Mouse (Mus musculus) T-helper 2 cell (primary cell): ENCODE data around the gene Coro2b.

Source experiments
- in situ Hi-C: fragments of 300-600 bp; cut with MboI, MseI; formaldehyde crosslinking; loops from one replicate; pipeline ENCODE4 v1.15.1; 2025; ENCODE audit warnings: high pct_unique_total_duplicates

The Coro2b gene

GRCm38 (mm10) chr9:62438755-62439101 is 98.1 kb downstream of the Coro2b start:
- in situ Hi-C loops: loop anchor here (5.0 kb wide), 2 partner anchors 44 to 1511 kb away; no protein-coding TSS in a partner anchor

GRCm38 (mm10) chr9:62438085-62438754 is 98.6 kb downstream of the Coro2b start:
- in situ Hi-C loops: loop anchor here (5.0 kb wide), 2 partner anchors 44 to 1511 kb away; no protein-coding TSS in a partner anchor

- in situ Hi-C loops: loop anchor here (5.0 kb wide), 2 partner anchors 45 to 1510 kb away; no protein-coding TSS in a partner anchor
Measured at GRCm38 (mm10) chr9:62437446-62437845, 99.4 kb downstream of the Coro2b start.

GRCm38 (mm10) chr9:62435613-62436318 is 101.1 kb downstream of the Coro2b start:
- in situ Hi-C loops: loop anchor here (5.0 kb wide), 2 partner anchors 47 to 1508 kb away; no protein-coding TSS in a partner anchor

GRCm38 (mm10) chr9:62432261-62433060 is 104.4 kb downstream of the Coro2b start:
- in situ Hi-C loops: no loop called here

- in situ Hi-C loops: no loop called here
Measured at GRCm38 (mm10) chr9:62430741-62431140, 106.1 kb downstream of the Coro2b start.

GRCm38 (mm10) chr9:62427010-62427409 is 109.8 kb downstream of the Coro2b start:
- in situ Hi-C loops: no loop called here

GRCm38 (mm10) chr9:62426531-62426930 is 110.3 kb downstream of the Coro2b start:
- in situ Hi-C loops: no loop called here

GRCm38 (mm10) chr9:62426021-62426420 is 110.8 kb downstream of the Coro2b start:
- in situ Hi-C loops: no loop called here

GRCm38 (mm10) chr9:62425265-62425664 is 111.6 kb downstream of the Coro2b start:
- in situ Hi-C loops: no loop called here

- in situ Hi-C loops: no loop called here
Measured at GRCm38 (mm10) chr9:62423871-62424270, 113.0 kb downstream of the Coro2b start.

GRCm38 (mm10) chr9:62422926-62423325 is 113.9 kb downstream of the Coro2b start:
- in situ Hi-C loops: no loop called here

GRCm38 (mm10) chr9:62421911-62422310 is 114.9 kb downstream of the Coro2b start:
- in situ Hi-C loops: no loop called here

- in situ Hi-C loops: no loop called here
Measured at GRCm38 (mm10) chr9:62421027-62421426, 115.8 kb downstream of the Coro2b start.

GRCm38 (mm10) chr9:62420261-62420917 is 116.5 kb downstream of the Coro2b start:
- in situ Hi-C loops: no loop called here

GRCm38 (mm10) chr9:62418742-62419141 is 118.1 kb downstream of the Coro2b start:
- in situ Hi-C loops: no loop called here

- in situ Hi-C loops: no loop called here
Measured at GRCm38 (mm10) chr9:62407357-62408146, 129.3 kb downstream of the Coro2b start.

GRCm38 (mm10) chr9:62406423-62407013 is 130.3 kb downstream of the Coro2b start:
- in situ Hi-C loops: no loop called here

GRCm38 (mm10) chr9:62401589-62401988 is 135.3 kb downstream of the Coro2b start:
- in situ Hi-C loops: no loop called here

- in situ Hi-C loops: no loop called here
Measured at GRCm38 (mm10) chr9:62400531-62401170, 136.2 kb downstream of the Coro2b start.
